Mouse (Mus musculus) mouse embryonic stem cell (cell line): ENCODE measurements around the gene Insig1.

ENCODE experiments used
- in situ Hi-C, 2 experiments: fragments of 300-500 bp; cut with MboI; formaldehyde crosslinking; loops; 1 replicate in 1 of 2; 3 replicates in 1 of 2; pipeline ENCODE4 v1.14.3; 2019 to 2020; ENCODE audit warnings: low sequenced_read_pairs in 2 of 2, low pct_unique_long_range_greater_than_20kb in 1 of 2, mixed read lengths in 1 of 2; ENCODE audit not compliant: unreplicated experiment in 1 of 2

Gene Insig1

DNA sequence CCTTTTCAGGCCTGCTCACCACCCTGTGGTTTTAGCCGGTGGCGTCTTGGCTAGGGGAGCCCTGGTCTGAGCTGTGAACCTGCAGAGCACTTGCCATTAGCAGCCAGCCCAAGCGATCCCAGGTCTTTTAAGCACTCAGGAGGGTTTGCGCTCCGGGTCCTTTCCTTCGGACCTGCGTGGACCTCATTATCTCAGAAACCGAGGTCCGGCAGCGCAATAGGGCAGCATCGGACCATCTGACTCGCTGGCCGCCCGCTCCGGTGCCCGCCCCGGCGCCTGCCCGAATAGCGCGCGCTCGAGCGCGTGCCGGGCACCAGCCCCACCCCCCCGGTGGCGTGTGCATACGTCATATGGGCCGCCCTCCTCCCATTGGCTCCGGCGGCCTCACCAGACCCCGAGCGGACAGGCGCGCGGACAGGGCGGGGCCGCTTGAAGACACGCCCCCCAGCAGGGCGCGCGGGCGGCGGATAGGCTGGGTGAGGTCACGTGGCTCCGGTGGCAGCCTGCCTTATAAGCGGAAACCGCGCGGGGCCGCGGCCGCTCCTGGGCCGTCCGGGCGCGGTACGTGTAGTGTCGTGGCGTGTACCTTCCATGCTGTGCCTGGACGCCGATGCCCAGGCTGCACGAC lies at the start of gene Insig1:
Gene Insig1 (plus strand): TSS at position 536 of the 628 bp plus-strand sequence.
- in situ Hi-C loops: no loop called here

DNA sequence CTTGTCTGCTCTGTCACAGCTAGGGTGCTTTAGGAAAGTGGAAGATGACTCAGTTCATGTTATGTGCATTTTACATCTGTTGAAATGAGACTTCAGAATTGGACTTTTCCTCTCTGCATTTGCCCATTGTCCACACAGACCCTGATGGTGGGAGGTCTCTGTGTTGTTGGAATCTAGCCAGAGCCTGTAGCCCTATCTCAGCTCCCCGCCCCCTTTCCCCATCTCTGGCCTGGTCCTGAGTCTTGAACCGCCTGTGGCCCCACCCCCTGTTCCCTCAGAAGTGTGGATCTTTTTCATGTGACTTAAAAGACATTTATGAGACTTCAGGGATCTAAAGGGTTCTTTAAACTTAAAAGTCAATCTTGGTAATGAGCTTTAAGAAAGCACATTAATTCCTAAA lies 47.7 kb upstream of the Insig1 start:
- in situ Hi-C loops: no loop called here

DNA sequence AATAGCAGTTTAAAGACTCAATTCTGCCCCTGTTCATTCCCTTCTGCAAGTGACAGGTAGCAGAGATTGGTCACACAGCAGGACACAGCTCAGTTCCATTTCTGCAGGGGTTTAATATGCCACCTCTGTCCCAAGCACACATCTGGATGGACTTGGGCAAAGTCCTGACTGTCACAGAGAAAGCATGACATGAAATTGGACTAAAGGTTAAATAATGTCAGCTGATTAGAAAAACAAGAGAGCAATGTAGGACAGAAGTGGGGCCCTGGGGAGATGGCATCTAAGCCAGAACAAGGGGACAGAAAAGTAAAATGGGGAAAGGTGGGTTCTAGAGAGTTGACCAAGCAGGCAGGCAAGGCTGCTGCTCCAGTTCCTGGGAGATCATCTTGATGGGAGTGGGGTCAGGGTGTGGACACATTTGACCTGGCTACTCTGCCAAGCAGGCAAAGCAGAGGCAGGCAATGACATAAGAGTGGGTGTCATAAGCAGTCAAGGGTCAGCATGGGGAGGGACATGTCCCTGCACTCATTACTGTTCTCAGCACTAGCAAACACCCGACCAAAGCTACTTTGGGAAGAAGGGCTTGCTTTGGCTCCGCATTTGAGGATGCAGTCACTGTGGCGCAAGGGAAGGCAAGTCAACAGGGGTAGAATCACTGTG lies 39.5 kb upstream of the Insig1 start:
- in situ Hi-C loops: no loop called here

DNA sequence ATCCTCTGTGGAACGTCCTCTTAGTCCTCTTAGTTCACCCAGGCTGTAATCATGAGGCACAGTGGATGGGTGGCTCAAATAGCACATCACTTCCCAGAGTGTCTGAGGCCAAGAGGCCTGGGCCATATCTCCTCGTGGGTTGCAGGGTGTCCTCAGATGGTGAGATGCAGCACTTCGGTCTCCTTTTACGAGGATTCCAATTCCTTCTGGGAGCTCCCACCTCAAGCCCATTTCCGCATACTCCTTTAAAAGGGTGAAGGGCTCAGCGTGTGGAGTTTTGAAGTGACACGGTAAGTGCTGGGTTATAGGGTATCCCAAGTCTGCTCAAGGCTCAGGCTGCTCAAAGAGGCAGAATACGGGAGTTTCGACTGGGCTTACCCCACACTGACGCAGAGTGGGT lies 38.3 kb upstream of the Insig1 start:
- in situ Hi-C loops: no loop called here

DNA sequence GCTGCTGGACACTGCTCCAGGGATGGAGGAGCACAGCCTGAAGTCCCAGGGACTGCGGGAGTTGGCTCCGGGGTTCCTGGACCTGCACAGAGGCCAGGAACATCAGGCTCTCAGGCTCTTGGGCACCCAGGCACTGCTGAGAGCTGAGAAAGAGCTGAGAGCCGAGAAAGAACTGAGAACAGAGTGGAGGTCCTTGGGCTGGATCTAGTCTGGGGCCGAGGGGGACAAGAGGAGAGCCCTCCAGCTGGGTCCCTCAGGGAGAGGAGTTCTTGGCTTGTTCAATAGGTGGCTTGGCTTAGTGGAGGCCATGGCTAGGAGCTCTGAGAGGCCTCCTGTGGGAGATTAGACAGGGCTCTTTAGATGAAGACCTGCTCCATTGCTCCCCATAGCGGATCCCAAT lies 37.9 kb upstream of the Insig1 start:
- in situ Hi-C loops: no loop called here

DNA sequence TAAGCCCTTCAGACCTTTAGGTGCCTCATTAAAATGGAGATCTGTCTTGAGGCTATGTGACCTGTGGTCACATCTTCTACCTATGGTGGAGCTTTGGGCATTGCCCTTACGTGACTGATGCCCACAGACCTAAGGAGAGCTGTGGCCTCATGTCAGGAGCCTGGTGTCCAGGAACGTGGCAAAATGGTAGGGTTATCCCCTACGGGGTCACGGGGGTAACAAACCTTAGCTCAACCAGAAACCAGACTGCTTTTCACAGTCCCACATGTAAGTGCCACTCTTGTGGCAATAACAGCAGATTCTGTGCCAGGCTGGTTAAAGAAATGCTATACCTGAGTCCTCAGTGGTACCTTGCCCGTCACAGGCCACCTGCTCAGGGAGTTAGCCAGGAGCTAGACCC lies 37.3 kb upstream of the Insig1 start:
- in situ Hi-C loops: no loop called here

DNA sequence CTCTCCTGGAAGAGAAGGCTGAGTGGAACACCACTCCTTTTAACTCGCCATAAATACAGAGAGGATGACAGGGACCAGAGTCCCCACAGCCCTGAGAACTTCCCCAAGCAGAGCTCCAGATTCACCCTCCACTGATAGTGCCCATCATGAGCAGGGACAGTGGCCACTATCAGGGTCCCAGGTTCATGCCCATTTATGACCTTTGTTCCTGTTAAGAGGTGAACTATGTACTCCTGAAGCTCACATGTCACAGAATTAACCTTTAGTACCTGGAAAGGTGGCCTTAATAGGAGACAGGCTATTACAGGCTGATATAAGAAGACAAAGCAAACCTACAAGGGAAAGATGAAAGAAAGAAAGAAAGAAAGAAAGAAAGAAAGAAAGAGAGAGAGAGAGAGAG lies 35.2 kb upstream of the Insig1 start:
- in situ Hi-C loops: no loop called here

DNA sequence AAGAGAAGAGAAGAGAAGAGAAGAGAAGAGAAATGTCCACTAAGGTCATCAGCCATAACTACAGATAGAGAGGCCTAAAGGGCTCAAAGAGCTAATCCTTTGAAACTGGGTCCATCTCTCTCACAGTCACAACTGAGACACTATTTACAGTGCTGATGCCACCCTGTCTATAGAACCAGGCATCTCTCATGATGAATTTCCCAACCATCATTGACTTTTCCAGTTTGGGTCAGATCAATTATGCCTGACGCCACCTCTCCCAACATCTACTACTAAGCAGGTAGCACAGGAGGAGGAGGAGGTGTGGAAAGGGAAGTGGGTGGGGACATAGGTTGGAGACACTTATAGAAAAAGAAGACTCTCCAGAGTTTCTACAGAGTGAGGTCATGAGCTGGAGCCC lies 34.6 kb upstream of the Insig1 start:
- in situ Hi-C loops: no loop called here

DNA sequence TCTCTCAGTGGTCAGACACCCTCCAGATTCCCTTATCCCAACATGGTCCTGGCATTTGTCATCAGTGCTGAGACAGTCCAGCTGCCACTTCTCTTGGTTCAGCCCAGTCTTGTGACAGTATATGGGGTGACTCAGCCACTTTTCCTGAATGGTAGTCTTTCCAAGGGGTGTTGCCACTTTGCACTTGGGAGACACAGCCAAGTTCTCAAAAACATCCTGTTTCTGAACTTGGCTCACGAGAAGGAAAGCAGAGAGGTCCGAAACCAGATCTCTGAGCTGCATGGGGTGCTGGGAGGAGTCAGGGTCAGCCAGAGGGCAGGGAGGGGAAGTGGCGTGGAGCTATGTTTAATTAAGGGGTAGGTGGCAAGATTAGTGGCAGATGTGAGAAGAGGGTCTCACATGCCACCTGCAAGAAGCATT lies 34.0 kb upstream of the Insig1 start:
- in situ Hi-C loops: no loop called here

DNA sequence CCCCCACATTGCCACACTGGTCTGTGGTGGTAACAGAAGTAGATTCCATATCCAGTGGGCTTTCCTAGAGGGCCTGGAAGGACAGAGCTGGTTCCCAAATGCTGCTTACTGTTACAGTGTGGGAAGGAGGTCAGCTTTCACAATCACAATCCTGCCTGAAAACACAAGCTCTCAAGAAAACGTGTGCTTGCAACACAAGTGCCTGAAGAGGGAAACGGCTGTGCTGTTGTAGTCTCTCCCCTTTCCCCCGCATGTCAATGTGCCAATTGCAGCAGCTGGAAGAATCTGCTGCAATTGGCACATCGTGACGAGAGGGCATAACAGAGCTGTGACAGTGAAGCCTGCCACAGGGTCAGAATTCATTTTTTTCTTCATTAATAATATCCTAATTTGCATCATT lies 33.5 kb upstream of the Insig1 start:
- in situ Hi-C loops: no loop called here

DNA sequence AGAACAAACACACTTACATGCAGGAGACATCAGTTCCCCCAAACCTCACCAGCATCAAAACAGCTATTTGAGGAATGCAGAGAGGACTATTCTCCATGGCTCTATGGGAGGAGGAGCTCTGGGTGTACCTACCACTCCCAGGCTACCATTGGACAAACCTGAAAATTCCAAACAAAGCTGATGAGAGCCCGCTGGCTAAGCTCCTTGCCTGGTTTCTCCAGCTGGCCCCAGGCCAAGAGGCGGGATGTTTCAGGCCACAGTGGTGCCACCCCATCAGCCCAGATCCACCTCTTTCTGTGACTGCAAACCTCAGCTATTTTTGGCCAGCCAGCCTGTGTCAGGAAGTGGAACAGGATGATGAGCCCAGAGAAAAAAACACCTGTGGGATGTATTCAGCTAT lies 33.0 kb upstream of the Insig1 start:
- in situ Hi-C loops: no loop called here

DNA sequence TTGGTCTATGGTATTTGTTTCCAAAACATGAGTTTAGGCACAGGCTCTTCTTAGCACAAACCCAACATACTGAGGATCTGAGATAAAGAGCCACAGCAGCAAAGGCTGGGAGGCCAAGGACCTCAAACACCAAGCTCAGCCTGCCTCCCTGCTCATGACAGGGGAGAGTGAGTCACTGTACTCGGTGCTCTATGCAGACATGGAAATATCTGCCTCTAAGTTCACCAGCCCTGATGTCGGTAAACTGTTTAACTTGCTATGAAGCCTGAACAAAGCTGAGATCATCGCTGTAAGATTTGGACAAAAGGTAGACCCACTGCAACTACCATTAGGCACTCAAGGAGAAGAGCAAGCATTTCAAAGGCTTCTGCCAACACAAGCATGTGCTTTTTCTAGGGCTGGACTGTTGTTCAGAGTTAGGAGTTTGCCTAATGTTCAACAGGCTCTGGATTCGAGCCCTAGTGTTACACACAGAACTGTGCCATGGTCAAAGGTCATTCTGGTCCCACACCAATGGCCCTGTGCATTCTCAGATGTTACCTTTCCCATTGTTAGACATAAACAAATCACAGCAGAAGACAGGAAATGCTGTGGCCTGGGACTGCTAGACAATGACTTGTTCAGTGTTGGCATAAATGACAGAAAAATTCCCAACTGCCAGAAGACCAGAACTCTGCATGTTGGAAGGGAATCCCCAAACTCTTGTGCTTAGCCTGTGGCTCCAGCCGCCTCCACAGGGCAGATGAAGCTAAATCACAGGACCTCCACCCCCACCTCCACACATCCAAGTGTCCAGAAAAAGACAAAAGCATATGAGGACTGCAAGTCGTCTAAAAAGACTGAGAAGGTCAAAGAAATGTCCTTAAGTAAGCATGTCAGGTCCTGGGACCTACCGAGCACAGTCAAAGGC lies 31.2 kb upstream of the Insig1 start:
- in situ Hi-C loops: no loop called here

DNA sequence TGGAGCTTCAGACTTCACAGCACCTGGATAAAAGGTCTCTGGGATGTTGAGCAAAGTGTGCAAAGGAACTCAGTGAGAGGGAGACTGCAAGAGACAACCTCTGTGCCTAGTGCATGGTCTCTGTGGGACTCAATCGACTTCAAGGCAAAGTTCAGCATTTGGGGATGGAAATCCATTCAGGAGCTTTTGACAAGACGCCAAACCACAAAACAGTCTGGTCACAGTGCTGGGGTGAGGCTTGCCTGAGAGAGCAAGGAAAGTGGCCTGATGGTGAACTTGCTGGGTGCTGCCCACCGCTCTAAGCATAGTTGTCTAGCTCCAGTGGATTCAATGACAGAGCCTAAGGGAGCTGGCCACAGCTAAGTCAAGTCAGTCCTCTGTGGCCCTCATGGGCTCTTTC lies 30.4 kb upstream of the Insig1 start:
- in situ Hi-C loops: no loop called here

DNA sequence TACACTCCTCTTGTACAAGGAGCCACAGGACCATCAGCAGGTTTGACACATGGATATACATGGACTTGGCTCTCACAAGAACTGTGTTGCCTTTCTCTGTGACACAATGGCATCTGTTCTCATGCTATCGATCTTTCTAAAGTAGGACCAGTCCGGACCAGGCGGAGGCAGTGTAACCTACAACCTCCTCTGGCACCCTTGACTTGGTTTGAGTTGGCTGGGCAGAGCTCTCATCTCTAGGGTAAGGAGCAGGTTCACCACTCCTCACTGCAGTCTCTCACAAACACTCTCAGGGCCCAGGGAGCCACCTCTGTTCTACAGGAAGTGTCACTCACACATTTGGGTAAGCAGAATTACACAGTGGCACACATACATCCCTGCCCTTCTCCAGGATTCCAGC lies 29.1 kb upstream of the Insig1 start:
- in situ Hi-C loops: no loop called here

DNA sequence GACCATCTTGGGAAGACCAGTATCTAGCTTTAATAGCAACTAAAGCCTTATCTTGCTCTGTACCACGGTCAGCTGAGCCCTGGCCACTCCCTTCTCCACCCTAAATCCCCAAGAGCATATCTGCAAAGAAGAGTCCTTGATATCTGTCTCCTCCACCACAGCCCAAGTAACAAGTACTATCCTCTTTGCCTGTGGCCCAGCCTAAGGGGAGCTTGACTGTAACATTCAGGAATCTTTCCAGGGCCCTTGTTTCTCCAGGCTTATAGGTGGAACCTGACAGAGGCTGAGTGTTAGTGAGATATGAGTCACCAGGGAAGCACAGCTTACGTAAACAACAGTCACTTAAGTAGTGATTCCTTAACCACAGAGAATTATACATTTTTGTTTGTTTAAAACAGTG lies 28.4 kb upstream of the Insig1 start:
- in situ Hi-C loops: no loop called here

DNA sequence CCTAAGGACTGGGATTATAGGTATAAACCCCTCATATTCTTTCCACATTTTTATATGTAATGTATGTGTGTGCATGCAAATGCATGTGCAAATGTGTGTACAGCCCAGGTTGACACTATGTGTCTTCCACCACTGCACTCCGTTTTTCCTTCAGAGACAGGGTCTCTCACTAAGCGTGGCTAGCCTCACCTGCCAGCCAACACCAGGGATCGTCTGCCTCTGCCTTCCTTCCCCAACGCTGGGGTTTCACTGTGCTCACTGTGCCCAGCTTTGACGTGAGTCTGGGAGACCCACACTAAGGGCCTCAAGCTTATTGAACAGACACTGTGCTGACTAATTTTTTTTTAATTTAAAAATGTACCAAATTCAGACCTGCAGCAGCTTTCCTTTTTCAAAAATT lies 27.8 kb upstream of the Insig1 start:
- in situ Hi-C loops: no loop called here

DNA sequence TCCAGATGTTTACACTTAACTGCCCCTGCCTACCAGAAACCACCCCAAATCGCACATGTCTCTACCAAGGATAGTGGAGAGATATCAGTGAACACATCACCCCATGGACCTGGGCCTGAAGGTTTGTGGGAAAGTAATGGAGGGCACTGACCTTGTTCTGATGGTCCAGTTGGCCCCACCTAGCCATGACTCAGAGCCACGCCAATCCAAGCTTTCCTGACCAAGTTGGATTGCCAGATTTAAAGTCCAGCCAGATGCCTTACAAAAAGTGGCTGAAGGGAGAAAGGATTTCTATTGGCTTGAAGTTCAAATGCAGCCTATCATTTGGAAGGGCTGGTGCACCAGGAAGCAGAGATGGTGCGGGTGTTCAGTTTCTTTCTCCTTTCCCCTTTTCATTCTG lies 24.2 kb upstream of the Insig1 start:
- in situ Hi-C loops: no loop called here

DNA sequence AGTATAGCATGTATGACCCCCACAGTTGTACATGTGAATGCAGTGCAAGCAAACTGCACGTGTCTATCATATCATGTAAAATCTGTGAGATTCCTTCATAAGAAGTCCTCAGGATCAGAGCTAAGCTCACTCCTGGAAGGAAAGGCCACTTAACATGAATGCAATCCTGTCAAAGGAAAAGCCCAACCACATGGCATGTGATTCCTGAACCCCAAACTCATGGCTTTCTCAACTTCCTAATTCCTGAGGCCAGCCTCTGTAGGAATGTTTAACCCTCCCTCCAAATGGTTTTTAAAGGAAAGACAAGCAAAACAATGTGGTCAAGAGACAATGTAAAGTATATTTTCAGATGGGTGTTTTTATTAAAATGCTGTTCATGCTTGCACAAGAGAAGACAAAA lies 23.2 kb upstream of the Insig1 start:
- in situ Hi-C loops: no loop called here

DNA sequence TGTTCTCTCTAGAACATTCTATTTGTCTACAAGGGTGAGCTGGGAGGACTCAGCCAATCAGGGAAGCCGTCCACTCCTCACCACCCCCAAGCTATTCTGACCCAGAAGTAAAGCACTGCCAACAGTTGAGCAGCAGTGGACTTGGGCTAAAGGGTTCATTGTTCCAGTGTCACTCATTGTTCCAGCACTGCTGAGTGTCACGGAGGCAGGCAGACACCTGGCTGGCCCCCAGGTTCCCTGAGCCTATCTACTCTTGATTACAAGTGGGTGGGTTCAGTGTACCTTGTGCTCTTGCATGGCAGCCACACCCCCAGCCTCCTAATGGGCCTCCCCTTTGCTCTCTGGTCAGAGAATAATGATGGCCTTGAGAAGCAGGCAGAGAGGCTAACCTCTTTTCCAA lies 15.7 kb upstream of the Insig1 start:
- in situ Hi-C loops: no loop called here

DNA sequence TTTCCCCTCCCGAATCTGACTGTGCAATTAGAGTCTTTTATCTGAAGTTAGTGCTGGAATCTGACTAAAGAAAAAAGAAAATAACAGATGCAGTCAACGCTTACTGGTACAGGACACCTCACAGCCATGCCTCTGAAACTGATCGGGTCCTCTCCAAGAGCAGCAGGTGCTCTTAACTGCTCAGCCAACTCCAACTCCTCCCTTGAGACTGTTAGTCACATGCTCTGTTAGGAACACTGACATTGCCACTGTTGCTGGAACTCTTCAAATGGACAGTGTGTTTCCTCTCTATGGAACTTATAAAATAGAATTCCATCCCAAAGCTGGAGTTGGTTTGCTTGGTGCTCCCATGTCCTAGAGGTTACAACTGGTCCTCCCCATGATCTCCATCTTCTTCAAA lies 14.3 kb upstream of the Insig1 start:
- in situ Hi-C loops: no loop called here
